Mouse (Mus musculus): Measurements from ENCODE around the gene Nck2.

Nck2 gene

DNA sequence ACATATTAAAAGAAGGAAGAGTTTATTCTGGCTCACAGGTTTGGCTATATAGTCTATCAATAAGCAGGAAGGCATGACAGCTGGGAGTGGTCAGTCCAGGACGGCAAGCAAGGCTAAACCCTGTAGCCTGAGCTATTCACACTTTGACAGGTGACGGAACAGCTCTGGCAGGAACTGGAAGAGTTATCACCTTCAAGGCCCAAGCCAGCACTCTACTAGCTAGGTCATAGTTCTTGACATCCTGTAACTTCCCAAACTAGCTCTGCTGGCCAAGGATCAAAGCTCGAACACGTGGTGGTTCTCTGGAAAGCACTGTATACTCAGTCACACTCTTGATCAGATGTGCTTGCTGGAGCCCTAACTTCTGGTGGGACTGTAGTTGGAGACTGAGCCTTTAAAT, 10.5 kb upstream of the Nck2 start:
- no peak for DNase-seq (ENCODE audit: low read depth)

DNA sequence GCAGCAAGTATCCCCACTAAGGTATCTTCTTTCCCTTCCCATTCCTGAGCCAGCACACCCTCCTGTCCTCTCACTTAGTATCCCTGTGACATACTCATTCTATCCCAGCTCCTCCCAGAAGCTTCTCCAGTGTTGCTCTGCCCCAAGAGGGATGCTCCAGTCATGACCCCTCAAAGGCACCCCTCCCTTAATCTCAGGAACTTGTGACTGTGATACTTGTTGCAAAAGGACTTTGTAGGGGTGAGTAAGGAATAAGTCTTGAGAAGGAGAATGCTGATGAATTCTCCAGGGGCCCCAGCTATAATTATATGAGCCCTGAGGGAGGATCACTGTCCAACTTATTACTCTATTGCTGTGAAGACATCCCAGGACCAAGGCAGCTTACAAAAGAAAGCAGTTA, 7.8 kb upstream of the Nck2 start:
- DNase-seq (ENCODE audit: low read depth) = no peak

DNA sequence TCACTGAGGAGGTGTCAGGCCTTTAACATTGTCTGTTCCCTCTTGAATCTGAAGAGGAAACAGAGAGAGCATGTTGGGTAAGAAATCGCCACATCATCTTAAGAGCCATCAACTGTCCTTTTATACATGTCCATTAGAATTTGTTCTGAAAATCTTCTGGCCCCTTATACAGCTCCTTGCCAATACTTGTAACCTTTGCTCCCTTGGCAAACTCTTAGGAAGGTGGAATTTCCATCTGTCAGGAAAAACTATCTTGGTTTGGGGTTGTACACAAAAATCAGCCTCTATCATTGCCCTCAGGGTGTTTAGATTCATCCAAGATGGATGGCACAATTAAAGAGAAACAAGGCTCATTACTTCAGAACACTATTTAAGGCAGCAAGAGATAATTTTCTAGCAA, 5.1 kb upstream of the Nck2 start:
- DNase-seq (ENCODE audit: low read depth) = no peak

DNA sequence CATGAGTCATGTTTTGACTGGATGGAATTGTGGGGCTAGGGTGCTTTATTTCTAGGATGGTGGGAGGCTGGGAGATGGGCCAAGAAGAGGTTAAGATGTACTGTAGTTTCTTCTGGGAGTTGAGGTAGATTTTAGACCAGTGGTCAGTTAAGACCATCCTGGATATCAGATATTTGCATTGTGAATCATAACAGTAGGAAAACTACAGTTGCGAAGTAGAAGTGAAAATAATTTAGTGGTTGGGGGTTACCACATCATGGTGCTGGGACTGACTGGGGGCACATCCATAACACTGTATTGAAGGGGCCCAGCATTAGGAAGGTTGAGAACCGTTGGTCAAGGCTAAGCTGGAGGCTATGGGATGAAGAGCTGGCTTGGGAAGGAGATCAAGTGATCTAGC, 1.8 kb upstream of the Nck2 start:
- DNase-seq (ENCODE audit: low read depth) = no peak

DNA sequence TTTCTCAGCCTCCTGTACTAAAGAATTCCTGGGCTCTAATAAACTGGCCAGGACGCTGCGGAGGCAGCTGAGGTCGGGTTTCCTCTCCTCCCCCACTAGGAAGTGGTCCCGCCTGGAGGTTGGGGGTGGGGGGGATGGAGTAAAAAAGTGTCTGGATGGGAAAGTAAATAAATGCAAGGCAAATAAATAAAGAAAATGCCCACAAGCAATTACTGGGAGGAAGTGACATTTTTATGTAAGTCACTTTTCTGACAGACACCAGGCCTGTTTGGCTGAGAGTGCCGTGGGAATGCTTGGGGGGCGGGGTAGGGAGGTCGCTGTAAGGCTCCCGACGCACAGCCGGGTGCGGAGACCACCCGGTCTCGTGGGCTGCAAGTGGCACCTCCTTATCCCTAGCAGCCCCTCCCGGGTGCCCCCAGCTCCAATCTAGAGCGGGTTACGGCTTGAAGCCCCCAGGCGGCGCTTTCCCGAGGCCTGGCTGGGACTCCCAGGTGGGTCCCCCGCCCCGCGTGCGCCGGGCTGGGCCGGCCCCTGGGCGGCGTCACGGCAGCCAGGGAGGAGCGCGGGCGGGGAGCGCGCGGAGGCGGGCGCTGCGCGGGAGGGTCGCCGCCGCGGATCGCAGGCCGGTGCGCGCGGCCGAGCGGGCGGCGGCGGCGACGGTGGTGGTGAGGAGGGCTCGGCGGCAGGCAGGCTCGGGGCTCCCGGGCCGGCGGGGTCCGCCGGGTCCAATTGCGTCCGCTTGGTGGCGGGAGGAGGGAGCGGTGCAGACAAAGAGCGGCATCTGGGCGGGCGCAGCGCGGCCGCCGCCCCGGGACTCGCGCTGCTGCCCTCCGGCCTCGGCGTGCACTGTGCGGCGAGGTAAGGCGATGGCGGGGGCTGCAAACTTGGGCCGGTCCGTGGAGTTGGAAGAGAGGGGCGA, 1.1 kb downstream of the Nck2 start:
- no peak for DNase-seq (ENCODE audit: low read depth)

DNA sequence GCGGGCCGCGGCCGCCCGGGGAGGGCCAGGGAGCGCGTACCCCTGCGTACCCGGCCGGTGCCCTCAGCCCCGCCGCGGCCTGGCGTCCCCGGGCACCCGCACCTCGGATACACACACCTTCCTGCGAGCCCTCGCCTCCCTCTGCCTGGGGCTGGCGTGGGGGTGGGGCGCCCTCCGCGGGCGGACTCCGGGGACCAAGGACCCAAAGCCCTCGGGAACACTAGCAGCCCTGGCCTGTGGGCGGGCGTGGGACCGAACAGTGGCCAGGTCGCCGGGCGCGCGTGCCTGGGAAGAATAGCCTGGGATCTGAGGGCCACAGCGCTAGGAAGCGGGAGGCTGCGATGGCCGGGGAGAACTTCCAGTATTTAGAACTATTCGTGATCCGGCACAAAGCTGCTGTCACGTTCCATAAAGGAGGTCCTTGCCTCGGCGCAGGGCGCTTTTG, 1.7 kb downstream of the Nck2 start:
- no peak for DNase-seq (ENCODE audit: low read depth)

DNA sequence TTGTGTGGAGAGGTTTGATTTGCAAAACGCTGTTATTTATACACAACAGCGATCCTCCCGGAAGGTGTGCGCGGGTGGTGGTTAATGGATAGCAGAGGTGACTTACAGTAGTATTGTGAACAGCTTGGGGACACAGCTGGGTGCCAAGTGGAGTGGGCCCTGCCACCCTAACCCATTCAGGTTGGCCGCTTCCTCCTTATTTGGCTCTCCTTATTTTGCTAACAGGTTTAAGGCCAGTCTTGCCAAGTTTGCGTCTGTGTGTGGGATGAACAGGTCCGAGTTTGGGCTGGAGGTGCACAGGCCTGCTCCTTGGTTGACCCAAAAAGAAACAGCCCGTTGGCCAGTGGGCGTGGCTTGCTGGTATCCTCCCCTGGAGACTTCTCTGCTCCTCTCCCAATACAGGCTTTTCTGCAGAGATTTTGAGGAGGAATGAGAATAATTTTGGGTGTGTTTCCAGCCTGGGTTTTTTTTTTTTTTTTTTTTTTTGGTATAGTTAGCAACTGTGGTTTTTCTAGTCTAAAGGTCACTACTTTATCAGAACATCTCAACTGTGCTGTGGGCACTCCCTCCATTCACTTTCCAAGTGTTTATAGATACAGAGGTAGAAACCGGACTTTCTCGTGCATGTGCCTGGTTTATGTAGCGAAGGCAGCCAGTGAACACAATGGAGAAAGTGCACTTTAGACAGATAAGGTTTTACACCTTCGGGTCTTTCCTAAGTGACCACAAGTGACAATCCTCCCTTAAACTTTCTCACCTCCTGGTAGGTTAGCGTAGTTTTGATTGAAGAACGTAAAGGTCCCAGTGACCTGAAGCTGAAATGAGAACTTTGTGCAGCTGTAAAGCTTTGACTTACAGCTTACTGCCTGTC, 2.6 kb downstream of the Nck2 start:
- no peak for DNase-seq (ENCODE audit: low read depth)

DNA sequence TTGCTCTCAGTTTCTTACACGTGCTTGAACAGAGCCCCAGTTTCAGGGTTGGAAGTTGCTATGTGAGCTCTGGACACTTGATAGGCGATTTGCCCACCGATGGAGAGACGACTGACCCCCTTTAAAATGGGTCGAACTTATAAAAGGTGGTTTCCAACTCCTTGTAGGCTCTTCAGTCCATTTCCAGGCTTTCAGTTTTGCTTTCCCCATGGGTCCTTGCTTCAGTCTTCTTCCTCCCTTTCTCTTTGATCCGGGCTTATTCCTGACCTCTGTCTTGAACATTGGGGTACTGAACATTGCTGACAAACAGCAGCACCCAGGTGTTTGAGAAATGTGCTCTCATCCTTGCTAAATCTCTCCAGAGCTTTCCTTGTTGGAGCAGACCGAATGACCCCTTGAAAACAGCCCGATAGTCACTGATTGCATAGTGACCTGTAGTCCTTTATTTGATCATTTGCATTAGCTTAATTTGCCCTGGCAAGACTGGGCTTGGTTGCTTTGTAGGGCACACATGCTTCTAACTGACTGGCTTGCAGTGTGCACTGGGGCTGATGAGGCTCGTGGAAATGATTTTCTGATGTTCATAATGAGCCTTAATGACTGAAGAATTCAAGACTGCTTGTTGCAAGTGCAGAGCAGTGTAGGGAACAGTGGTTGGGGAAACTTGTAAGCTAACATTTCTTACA, 3.4 kb downstream of the Nck2 start:
- DNase-seq (ENCODE audit: low read depth) = no peak

DNA sequence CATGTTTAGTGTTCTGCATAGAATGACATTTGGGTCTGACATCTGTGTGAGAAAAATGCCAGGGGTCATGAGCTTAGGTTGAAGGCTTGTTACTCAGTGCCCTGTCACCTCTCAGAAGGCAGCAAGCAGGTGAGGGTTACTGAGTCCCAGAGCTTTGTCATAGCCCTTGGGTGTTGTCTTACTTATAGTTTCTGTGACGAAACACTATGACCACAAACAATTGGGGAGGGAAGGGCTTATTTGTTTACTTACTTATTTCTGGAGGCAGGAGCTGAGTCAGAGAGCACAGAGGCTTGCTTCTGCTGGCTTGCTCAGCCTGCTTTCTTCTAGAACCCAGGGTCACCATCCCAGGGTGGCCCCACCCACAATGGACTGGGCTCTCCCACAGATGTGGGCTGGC, 6.4 kb downstream of the Nck2 start:
- DNase-seq (ENCODE audit: low read depth) = no peak

DNA sequence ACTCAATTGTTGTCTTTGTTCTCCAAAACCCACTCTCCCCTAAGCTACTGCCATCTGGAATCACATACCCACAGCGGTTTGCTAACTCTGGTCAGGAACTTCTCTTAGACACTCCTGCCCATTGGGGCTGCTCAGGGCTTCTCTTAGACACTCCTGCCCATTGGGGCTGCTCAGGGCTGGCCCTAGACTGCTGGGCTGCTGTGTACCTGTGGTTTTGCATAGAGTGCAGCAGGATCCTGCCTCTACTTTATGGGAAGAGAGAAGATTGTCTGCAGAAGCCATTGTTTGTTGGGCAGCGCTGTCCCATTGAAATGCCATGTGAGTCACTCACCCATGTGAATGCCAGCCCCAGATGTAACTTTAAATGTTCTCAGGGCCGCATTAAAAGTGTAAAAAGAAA, 9.3 kb downstream of the Nck2 start:
- DNase-seq (ENCODE audit: low read depth) = no peak

DNA sequence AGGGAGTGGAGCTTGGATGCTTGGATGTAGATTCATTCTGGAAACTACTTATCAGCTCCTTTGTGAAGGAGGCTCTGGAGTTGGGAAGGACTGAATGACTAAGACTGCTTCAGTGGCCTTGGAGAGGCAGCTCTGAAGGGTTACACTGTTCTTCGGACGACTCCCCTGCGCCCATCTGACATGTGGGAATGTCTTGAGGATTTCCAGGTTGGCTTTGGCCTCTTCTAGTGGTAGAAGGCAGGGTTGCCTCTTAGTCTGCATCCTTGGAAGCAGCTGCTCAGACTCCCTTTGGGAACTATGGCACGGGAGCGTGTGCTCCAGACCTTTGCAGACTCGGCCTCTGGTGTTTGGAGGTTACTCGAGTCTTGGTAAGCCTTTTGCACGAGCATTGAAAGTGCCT, 10.4 kb downstream of the Nck2 start:
- DNase-seq (ENCODE audit: low read depth) = no peak

DNA sequence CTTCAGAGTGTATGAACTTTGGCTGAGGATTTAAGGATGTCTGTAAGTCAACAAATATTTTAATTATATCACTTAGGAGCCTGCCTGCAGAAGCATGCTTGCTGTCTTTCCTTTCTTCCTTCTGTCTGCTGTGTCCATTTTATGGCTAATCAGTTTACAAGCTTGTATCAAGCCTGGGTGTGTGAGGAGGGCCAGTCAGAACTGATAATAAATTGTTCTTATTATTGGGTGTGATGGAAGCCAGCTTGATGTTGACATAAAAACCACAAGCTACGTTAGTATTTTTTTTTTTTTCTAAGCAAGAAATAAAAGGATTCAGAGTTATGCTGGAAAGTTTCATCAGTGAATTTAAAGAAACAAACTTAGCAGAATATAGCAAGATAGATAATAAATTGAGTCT, 10.8 kb downstream of the Nck2 start:
- DNase-seq (ENCODE audit: low read depth) = no peak

DNA sequence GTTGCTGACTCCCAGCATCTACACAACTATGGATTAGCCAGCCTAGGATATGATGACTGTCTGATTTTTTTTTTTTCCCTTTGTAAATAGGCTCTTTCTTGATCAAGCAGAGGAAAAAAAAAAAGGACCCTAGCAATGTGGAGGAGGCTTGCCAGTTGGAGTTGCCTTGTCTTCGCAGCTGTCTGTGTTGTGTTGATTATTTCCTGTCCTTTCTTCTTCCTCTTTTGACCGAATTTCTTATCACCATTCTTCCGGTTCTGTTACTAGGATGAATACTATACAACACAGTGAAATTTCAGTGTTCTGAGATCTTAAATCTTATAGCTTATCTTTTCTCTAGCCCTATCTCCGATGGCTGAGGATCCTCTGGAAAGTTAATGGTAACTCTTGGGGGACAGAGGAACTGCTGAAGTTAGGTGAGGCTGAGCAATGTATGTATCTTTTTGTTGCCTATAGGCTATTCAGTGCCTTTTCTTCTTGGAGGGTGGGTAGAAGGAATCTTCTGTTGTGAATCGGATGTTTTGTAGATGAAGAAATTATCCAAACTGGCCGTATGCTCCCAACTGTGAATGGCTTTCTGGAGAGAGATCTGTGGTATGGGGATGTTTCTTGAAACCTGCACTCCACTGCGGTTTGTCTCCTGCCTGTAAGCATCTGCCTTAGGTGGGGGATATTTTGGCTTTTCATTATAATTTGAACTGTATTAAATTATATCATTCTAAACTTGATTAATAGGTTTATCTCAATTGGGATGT, 12.8 kb downstream of the Nck2 start:
- no peak for DNase-seq (ENCODE audit: low read depth)

DNA sequence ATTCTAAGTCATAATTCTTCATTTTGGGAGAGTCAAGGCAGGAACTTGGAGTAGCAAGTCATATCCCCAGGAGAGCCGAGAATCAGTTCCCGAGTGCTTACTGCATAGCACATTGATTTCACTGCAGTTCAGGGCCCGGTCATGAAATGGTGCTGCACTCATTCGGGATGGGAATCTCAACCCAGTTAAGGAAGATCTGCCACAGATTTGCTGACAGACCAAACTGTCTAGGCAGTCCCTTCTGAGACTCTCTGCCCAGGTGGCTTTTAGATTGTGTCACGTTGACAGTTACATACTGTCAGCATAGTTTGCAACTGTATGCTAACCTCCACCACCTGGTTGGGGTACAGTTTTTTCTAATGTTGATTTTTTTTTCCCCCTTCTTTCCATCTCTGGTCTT, 16.1 kb downstream of the Nck2 start:
- DNase-seq (ENCODE audit: low read depth) = no peak

DNA sequence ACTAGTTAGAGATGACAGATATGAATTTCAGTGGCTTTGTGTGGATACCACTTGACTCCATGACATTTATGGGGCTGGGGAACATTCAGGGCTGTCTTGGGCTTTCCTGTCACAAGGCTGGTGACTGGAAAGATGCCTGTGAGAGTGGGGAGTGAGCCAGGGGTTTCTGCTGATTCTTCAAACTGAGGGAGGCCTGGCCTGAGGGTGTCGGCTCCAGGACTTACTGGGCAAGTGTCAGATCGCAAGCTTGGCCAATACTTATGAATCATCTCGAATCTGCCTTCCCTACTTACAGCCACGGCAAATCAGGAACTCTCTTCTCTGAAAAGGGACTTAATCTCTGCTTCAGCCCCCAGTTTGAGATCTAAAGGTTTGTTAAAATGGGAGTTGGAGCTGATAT, 18.3 kb downstream of the Nck2 start:
- peak; percentile 79 for DNase-seq (ENCODE audit: low read depth)

DNA sequence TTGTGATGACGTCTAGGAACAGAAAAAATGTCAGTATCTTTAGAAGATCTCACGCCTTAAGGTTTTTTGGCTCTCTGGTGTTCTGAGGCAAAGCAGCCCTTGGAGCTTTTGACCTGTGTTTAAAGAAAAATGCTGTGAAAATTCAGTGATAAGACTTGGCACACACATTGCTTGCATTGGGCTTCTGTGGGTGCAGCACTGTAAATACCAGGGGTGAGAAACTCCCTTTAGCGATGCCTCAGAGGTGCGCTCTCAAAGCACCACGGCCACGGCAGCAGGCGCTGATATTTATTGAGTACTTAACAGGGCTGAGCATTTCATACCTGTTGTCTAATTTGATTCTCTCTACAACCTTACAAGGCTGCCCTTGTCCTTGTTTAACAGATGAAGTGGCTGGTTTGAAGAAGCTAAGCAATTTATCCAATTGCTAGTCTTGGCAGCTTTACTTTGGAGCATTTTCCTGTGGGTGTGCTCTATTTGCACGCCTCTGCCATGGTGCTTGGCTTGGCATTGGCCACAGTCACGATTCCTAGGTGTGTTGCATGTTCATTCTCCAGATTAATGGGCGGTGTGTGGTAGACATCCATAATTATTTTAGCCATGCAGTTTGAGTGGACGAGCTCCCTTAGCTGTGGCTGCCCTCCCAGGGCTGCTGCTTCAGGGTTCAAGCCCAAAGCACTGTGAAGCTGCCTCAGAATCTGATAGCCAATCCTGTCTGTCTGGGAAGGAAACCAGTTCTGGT, 19.7 kb downstream of the Nck2 start:
- DNase-seq (ENCODE audit: low read depth) = no peak

DNA sequence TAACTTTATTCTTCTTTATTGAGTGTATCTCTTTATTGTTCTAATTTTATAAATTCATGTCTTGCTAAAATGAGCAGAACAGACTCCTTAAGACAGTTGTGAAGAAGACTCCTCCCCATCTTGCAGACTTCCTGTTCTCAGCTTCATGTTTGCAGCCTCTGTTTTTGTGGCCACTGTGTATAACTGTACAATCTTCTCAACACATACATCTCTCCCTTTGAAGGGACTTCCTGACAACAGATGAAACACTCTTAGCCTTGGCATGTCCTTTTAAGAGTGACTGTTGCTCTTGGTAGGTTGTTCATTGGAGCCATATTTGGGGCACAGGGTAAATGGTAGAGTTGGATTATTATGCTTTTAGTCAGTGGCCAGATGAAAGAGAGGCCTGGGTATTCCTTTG, 20.6 kb downstream of the Nck2 start:
- no peak for DNase-seq (ENCODE audit: low read depth)

DNA sequence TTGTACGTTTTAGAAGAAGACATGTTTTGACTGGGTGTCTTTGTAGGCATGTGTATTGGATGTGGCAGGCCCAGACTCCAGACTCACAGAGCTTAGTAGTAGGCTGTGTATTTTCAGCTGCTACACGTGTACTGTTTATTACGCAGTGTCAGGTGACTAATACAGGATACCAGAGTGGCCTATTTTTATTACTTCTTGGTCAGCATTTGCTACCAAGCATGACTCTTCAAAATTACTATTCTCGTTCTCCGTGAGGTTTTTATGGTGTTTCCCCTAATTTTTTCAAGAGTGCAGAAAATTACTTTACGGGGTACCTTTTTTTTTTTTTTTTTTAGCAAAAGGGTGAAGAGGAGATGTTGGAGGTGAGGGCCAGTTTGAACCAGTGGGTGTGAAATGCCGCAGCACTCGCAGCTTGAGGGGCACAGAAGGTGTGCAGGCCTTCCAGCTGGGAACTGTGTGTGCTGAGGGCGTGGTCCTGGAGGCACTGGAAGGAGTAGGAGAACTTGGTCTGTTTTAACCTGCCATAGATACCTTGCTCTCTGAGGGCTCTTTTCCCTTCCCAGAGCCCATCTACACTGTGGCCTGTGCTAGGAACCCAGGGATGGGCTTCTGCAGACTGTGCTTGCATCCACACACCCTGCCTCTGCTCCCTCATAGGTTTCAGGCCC, 21.7 kb downstream of the Nck2 start:
- no peak for DNase-seq (ENCODE audit: low read depth)

DNA sequence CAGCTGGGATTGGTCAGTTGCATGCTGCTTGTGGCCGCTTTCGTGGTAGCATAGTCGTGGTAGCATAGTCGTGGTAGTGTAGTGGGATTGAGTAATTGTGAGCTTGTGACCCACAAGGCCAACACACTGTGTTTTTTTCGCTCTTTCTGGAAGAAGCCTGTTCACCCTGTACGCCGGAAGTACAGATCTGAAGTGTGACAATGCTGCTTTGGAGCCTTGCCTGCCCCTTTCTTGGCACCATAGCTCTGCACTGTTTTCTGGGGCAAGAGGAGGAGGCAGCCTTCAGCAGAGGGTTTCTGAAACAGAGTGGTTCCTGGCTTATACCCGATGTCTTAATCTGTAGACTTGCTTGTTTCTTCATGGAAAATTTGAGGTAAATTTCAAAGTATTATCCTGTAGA, 23.3 kb downstream of the Nck2 start:
- no peak for DNase-seq (ENCODE audit: low read depth)

DNA sequence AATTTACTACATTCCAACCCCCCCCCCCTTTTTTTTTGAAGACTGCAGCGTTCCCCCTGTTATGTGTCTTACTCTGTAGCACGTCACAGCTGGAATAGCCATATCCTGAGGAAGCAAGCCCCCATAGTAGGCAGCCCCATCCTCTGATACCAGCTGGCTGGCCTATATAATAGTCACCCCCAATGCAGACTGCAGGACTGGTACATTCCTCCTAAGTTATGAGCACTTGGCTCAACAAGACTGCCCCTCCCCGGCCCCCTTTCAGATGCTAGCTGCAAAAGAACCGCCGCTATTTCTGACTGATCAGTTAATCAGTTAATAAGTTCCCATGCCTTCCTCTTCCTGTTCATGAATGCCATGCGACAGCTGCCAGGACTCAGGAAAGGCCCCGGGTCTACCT, 23.8 kb downstream of the Nck2 start:
- DNase-seq (ENCODE audit: low read depth) = no peak

DNA sequence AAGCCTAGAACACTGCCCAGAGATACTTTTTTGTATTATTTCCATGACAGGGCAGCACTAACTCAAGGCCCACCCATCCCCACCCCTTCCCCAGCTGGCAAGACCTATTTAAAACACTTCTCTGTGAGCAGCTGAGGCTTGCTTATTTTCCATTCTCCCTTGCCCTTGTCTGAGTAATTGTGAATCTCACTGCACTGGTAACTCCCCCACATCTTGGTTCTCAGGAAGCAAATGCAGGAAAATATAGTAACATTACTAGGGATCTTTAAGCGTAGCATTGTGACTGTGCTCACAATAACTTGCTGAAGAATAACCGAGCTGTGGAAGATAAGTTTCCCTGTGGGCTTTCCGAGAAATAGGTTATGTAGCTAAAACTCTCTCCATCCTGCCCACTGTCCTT, 24.6 kb downstream of the Nck2 start:
- DNase-seq (ENCODE audit: low read depth) = no peak
